Mouse (Mus musculus) limb, embryonic 12.5 days (tissue): ENCODE results near the gene Lrig2. TPM values are rescaled to one million over a fixed set of nuclear protein-coding genes. Genes with fewer than 3 reads are reported as not detected.
A peak's percentile ranks its signal among the peaks of the same experiment; 100 is the strongest.

Experiments used
- ATAC-seq: fragments of 200-750 bp; cut with Nextera tagmentation; 2 replicates; pipeline ENCODE4 v1.8.0; 2017; ENCODE audit warnings: low read depth, moderate TSS enrichment; ENCODE audit not compliant: insufficient number of reproducible peaks, insufficient read depth, low FRiP score, low TSS enrichment
- H3K27ac ChIP-seq: fragments of 300-500 bp; sonication (generic); 2 replicates; pipeline ENCODE4 v1.5.1; 2016; ENCODE audit warnings: mild to moderate bottlenecking, moderate library complexity
- H3K27me3 ChIP-seq: fragments of 300-500 bp; sonication (generic); 2 replicates; pipeline ENCODE4 v1.6.1; 2016; ENCODE audit warnings: mild to moderate bottlenecking, moderate library complexity
- H3K36me3 ChIP-seq: fragments of 300-500 bp; sonication (generic); 2 replicates; pipeline ENCODE4 v1.6.1; 2016; ENCODE audit warnings: mild to moderate bottlenecking, moderate library complexity
- H3K4me1 ChIP-seq: fragments of 300-500 bp; sonication (generic); replicated peaks from 2 replicates; pipeline ENCODE4 v1.6.1; 2016
- H3K4me2 ChIP-seq: fragments of 300-500 bp; sonication (generic); 2 replicates; pipeline ENCODE4 v1.6.1; 2016; ENCODE audit warnings: mild to moderate bottlenecking, moderate library complexity
- H3K4me3 ChIP-seq: fragments of 300-500 bp; sonication (generic); replicated peaks from 2 replicates; pipeline ENCODE4 v1.5.1; 2016; ENCODE audit warnings: mild to moderate bottlenecking
- H3K9ac ChIP-seq: fragments of 300-500 bp; sonication (generic); replicated peaks from 2 replicates; pipeline ENCODE4 v1.6.1; 2016; ENCODE audit warnings: mild to moderate bottlenecking, moderate library complexity
- H3K9me3 ChIP-seq: fragments of 300-500 bp; sonication (generic); 2 replicates; pipeline ENCODE4 v1.6.1; 2016; ENCODE audit warnings: mild to moderate bottlenecking, moderate library complexity
- WGBS: fragments of 180-500 bp; shearing (Covaris S2); methylation state at CpG from one replicate; pipeline ENCODE4 v1.1.7; 2016; 5-methylcytosine and 5-hydroxymethylcytosine counted together
- polyA plus RNA-seq: library from polyadenylated mRNA; unstranded; fragments of >200 nt; fragmentation: Nextera tagmentation; extraction: Ambion mirVana; gene quantifications from 2 replicates; pipeline ENCODE4 v1.2.1, GENCODE M21; 2016

Gene Lrig2
- 25.7 and 27.6 TPM in 2 replicates for polyA plus RNA-seq

GRCm38 (mm10) chr3:104511538-104512423, at the start of gene Lrig2:
Gene Lrig2 (minus strand): TSS chr3:104511918.
- under 1% methylated on average over 67 of the region's 71 CpGs for WGBS

GRCm38 (mm10) chr3:104556624-104557023, 44.9 kb upstream of the Lrig2 start:
- Histone ChIP-seq H3K36me3 (no peaks in the 10 kb centered on the region), H3K4me2 (no peak overlapping the region), H3K27me3 (no peaks in the 10 kb centered on the region), H3K4me3 (no peak overlapping the region), H3K9me3 (no peaks in the 10 kb centered on the region), H3K9ac (no peak overlapping the region), H3K4me1 (peaks cover 8% of the 10 kb centered on the region; the same call in 1 of the 2 replicates), H3K27ac (no peak overlapping the region)
- ATAC-seq, result no peak
- 87% methylated on average over 1 of the region's 1 CpGs for WGBS

More at GRCm38 (mm10) chr3:104511538-104512423, at the start of gene Lrig2:
- Histone ChIP-seq H3K4me2 (peak within 1 kb of the TSS; percentile 64), H3K9me3 (no peaks in the 10 kb centered on the region), H3K4me3 (peak within 1 kb of the TSS; percentile 95), H3K4me1 (peaks cover 11% of the 10 kb centered on the region; the same call in 1 of the 2 replicates), H3K27me3 (no peaks in the 10 kb centered on the region), H3K9ac (peak within 1 kb of the TSS; percentile 89), H3K27ac (peak within 1 kb of the TSS; percentile 96), H3K36me3 (no peaks in the 10 kb centered on the region)
- peak; percentile 98 for ATAC-seq

GRCm38 (mm10) chr3:104550594-104550993, 38.9 kb upstream of the Lrig2 start:
- 71% methylated on average over 3 of the region's 3 CpGs for WGBS
- Histone ChIP-seq H3K4me1 (peaks cover 8% of the 10 kb centered on the region; the same call in 1 of the 2 replicates), H3K9me3 (no peaks in the 10 kb centered on the region), H3K36me3 (no peaks in the 10 kb centered on the region), H3K4me3 (no peak overlapping the region), H3K27ac (no peak overlapping the region), H3K27me3 (no peaks in the 10 kb centered on the region), H3K4me2 (no peak overlapping the region), H3K9ac (no peak overlapping the region)
- no peak for ATAC-seq

- H3K36me3 ChIP-seq, result no peaks in the 10 kb centered on the region
- 66% methylated on average over 15 of the region's 15 CpGs for WGBS
- H3K9ac ChIP-seq, result no peak overlapping the region
- H3K4me3 ChIP-seq, result no peak overlapping the region
- H3K4me1 ChIP-seq, result no peaks in the 10 kb centered on the region; the same call in 1 of the 2 replicates
- H3K9me3 ChIP-seq, result no peaks in the 10 kb centered on the region
- ATAC-seq, result no peak
- H3K27ac ChIP-seq, result no peak overlapping the region
- H3K27me3 ChIP-seq, result no peaks in the 10 kb centered on the region
- H3K4me2 ChIP-seq, result no peak overlapping the region
Observed at GRCm38 (mm10) chr3:104548367-104549087, 36.8 kb upstream of the Lrig2 start.

- no peak for ATAC-seq
- 92% methylated on average over 3 of the region's 3 CpGs for WGBS
- Histone ChIP-seq H3K4me3 (no peak overlapping the region), H3K9ac (no peak overlapping the region), H3K9me3 (no peaks in the 10 kb centered on the region), H3K27me3 (no peaks in the 10 kb centered on the region), H3K4me1 (peaks cover 15% of the 10 kb centered on the region), H3K27ac (no peak overlapping the region), H3K4me2 (no peak overlapping the region), H3K36me3 (no peaks in the 10 kb centered on the region)
Observed at GRCm38 (mm10) chr3:104543825-104544224, 32.1 kb upstream of the Lrig2 start.

- 12% methylated on average over 2 of the region's 2 CpGs for WGBS
- Histone ChIP-seq H3K4me3 (peak overlapping the region; percentile 16; the same call in 1 of the 2 replicates), H3K36me3 (no peaks in the 10 kb centered on the region), H3K4me1 (peaks cover 15% of the 10 kb centered on the region), H3K9me3 (no peaks in the 10 kb centered on the region), H3K27ac (peak overlapping the region; percentile 86), H3K4me2 (peak overlapping the region; percentile 55), H3K27me3 (no peaks in the 10 kb centered on the region), H3K9ac (no peak overlapping the region)
- no peak for ATAC-seq
Observed at GRCm38 (mm10) chr3:104542065-104542429, 30.3 kb upstream of the Lrig2 start.

GRCm38 (mm10) chr3:104541139-104542064, 29.7 kb upstream of the Lrig2 start:
- 5% methylated on average over 21 of the region's 21 CpGs for WGBS
- no peaks in the 10 kb centered on the region for H3K27me3 ChIP-seq
- H3K4me1 ChIP-seq, result peaks cover 15% of the 10 kb centered on the region
- peak; percentile 52 for ATAC-seq
- no peaks in the 10 kb centered on the region for H3K36me3 ChIP-seq
- H3K9ac ChIP-seq, result peak overlapping the region; percentile 5
- H3K4me3 ChIP-seq, result peak overlapping the region; percentile 16
- no peaks in the 10 kb centered on the region for H3K9me3 ChIP-seq
- peak overlapping the region; percentile 55 for H3K4me2 ChIP-seq
- peak overlapping the region; percentile 86 for H3K27ac ChIP-seq

GRCm38 (mm10) chr3:104540480-104541138, 28.9 kb upstream of the Lrig2 start:
- Histone ChIP-seq H3K36me3 (no peaks in the 10 kb centered on the region), H3K9ac (no peak overlapping the region), H3K4me1 (peaks cover 15% of the 10 kb centered on the region), H3K27ac (peak overlapping the region; percentile 86), H3K9me3 (no peaks in the 10 kb centered on the region), H3K27me3 (no peaks in the 10 kb centered on the region), H3K4me3 (no peak overlapping the region), H3K4me2 (0 out of 2 replicates have a peak overlapping the region, but pooled peaks have one; percentile 55)
- 32% methylated on average over 9 of the region's 9 CpGs for WGBS
- ATAC-seq, result no peak

GRCm38 (mm10) chr3:104533223-104533622, 21.5 kb upstream of the Lrig2 start:
- Histone ChIP-seq H3K9me3 (no peaks in the 10 kb centered on the region), H3K36me3 (no peaks in the 10 kb centered on the region), H3K27me3 (no peaks in the 10 kb centered on the region), H3K27ac (no peak overlapping the region), H3K4me1 (no peaks in the 10 kb centered on the region), H3K4me2 (no peak overlapping the region), H3K4me3 (no peak overlapping the region), H3K9ac (no peak overlapping the region)
- 88% methylated on average over 1 of the region's 1 CpGs for WGBS
- ATAC-seq, result no peak

- Histone ChIP-seq H3K9me3 (no peaks in the 10 kb centered on the region), H3K4me2 (no peak overlapping the region), H3K4me3 (no peak overlapping the region), H3K27me3 (no peaks in the 10 kb centered on the region), H3K9ac (no peak overlapping the region), H3K27ac (no peak overlapping the region), H3K36me3 (no peaks in the 10 kb centered on the region), H3K4me1 (no peaks in the 10 kb centered on the region)
- ATAC-seq, result no peak
- WGBS, result 67% methylated on average over 4 of the region's 4 CpGs
Observed at GRCm38 (mm10) chr3:104526115-104526882, 14.6 kb upstream of the Lrig2 start.
